Mouse (Mus musculus) ES-E14 (cell line): ENCODE data around the gene Fbxw8. TPM values are rescaled to one million over a fixed set of nuclear protein-coding genes. Genes with fewer than 3 reads are reported as not detected.

Source experiments
- DNase-seq: peaks from one replicate; pipeline ENCODE4 v3.0.0-alpha.2; 2013; ENCODE audit warnings: low read depth, low spot score
- H3K27ac ChIP-seq: 2 replicates; pipeline ENCODE4 v1.5.1; 2012; ENCODE audit warnings: low read depth, mild to moderate bottlenecking, low read length, moderate library complexity, mixed read lengths; ENCODE audit not compliant: poor library complexity, insufficient read depth, severe bottlenecking
- H3K36me3 ChIP-seq: 2 replicates; pipeline ENCODE4 v1.6.1; 2012; ENCODE audit warnings: mild to moderate bottlenecking, low read length, moderate library complexity, mixed read lengths; ENCODE audit not compliant: control insufficient read depth, poor library complexity, insufficient read depth, severe bottlenecking
- H3K4me1 ChIP-seq, 2 experiments: fragments of 150-350 bp in 1 of 2; sonication (generic) in 1 of 2; 2 replicates each; pipeline ENCODE4 v1.6.1; 2012; ENCODE audit warnings: low read length in 2 of 2, mild to moderate bottlenecking in 1 of 2, mixed read lengths in 1 of 2; ENCODE audit not compliant: control insufficient read depth in 2 of 2, insufficient read depth in 2 of 2, poor library complexity in 1 of 2
- H3K4me3 ChIP-seq, 2 experiments: fragments of 150-350 bp in 1 of 2; sonication (generic) in 1 of 2; 2 replicates each; pipeline ENCODE4 v1.5.1; 2012; ENCODE audit warnings: low read length in 2 of 2, low read depth in 1 of 2, mild to moderate bottlenecking in 1 of 2, mixed read lengths in 1 of 2; ENCODE audit not compliant: insufficient read depth in 1 of 2, poor library complexity in 1 of 2, severe bottlenecking in 1 of 2
- H3K9ac ChIP-seq: 2 replicates; pipeline ENCODE4 v1.6.1; 2012; ENCODE audit warnings: low read depth, mild to moderate bottlenecking, low read length, mixed read lengths; ENCODE audit not compliant: poor library complexity, insufficient read depth, severe bottlenecking
- H3K9me3 ChIP-seq: fragments of 150-350 bp; sonication (generic); 2 replicates; pipeline ENCODE4 v1.6.1; 2012; ENCODE audit warnings: low read depth, mild to moderate bottlenecking, low read length; ENCODE audit not compliant: control insufficient read depth, insufficient read depth
- CHD2 ChIP-seq: IDR thresholded peaks from 2 replicates; pipeline ENCODE4 v1.6.1; 2014; ENCODE audit warnings: mild to moderate bottlenecking, low read depth, low read length, inconsistent platforms
- HCFC1 ChIP-seq: IDR thresholded peaks from 2 replicates; pipeline ENCODE4 v1.6.1; 2012; ENCODE audit warnings: low read length, inconsistent platforms, borderline replicate concordance; ENCODE audit not compliant: insufficient read depth
- MAFK ChIP-seq: IDR thresholded peaks from 2 replicates; pipeline ENCODE4 v1.6.1; 2014; ENCODE audit warnings: mild to moderate bottlenecking, low read depth, low read length, inconsistent platforms; ENCODE audit not compliant: insufficient read depth
- ZC3H11A ChIP-seq: IDR thresholded peaks from 2 replicates; pipeline ENCODE4 v1.6.1; 2012; ENCODE audit warnings: low read depth, mild to moderate bottlenecking, inconsistent platforms, low read length, borderline replicate concordance
- ZNF384 ChIP-seq: IDR thresholded peaks from 2 replicates; pipeline ENCODE4 v1.6.1; 2012; ENCODE audit warnings: low read depth, low read length, inconsistent platforms
- in situ Hi-C, 2 experiments: fragments of 600-800 bp; cut with MboI; formaldehyde crosslinking; loops; one replicate each; pipeline ENCODE4 v1.15.1; 2025; ENCODE audit warnings: low sequenced_read_pairs in 2 of 2, inconsistent platforms in 1 of 2; ENCODE audit not compliant: unreplicated experiment in 2 of 2
- total RNA-seq: library from RNA; depleted of rRNA; stranded (reverse); fragments of 300-350 nt; gene quantifications from 2 replicates; pipeline ENCODE4 v1.2.3, GENCODE M21; 2012

The Fbxw8 gene
- total RNA-seq, 1 experiment: 46.2 TPM

GRCm38 (mm10) chr5:118144327-118144726 is 10.9 kb downstream of the Fbxw8 start:
- H3K4me3 ChIP-seq: no peak overlapping the region
- TF ChIP-seq MAFK (no peak), CHD2 (no peak), ZNF384 (no peak), HCFC1 (no peak), ZC3H11A (no peak)
- H3K36me3 ChIP-seq: peaks cover 12% of the 10 kb centered on the region; the same call in 1 of the 2 replicates
- H3K27ac ChIP-seq: no peak overlapping the region
- H3K4me1 ChIP-seq: peaks cover 0 to 2% of the 10 kb centered on the region in 2 experiments; a peak in 1 of 4 replicates
- H3K9ac ChIP-seq: no peak overlapping the region
- in situ Hi-C loops: no loop called here
- no peaks in the 10 kb centered on the region for H3K9me3 ChIP-seq
- DNase-seq: no peak

GRCm38 (mm10) chr5:118143211-118144026 is 11.8 kb downstream of the Fbxw8 start:
- Histone ChIP-seq H3K9me3 (no peaks in the 10 kb centered on the region), H3K4me3 (no peak overlapping the region)

GRCm38 (mm10) chr5:118142471-118142870 is 12.8 kb downstream of the Fbxw8 start:
- Histone ChIP-seq H3K36me3 (peaks cover 15% of the 10 kb centered on the region; the same call in 1 of the 2 replicates), H3K4me1 (peaks cover 0 to 2% of the 10 kb centered on the region in 2 experiments; a peak in 1 of 4 replicates), H3K4me3 (no peak overlapping the region), H3K27ac (no peak overlapping the region), H3K9ac (no peak overlapping the region), H3K9me3 (no peaks in the 10 kb centered on the region)
- in situ Hi-C loops: no loop called here
- no peak for DNase-seq
- TF ChIP-seq ZC3H11A (no peak), CHD2 (no peak), ZNF384 (no peak), HCFC1 (no peak), MAFK (no peak)

More at GRCm38 (mm10) chr5:118143211-118144026, 11.8 kb downstream of the Fbxw8 start:
- no peak for TF ChIP-seq ZNF384
- TF ChIP-seq MAFK: no peak
- TF ChIP-seq ZC3H11A: no peak
- no peak for TF ChIP-seq CHD2
- no peak for TF ChIP-seq HCFC1
- in situ Hi-C loops: no loop called here
- H3K4me1 ChIP-seq: peaks cover 0 to 2% of the 10 kb centered on the region in 2 experiments; a peak in 1 of 4 replicates
- no peak for DNase-seq
- H3K36me3 ChIP-seq: peaks cover 12% of the 10 kb centered on the region; the same call in 1 of the 2 replicates
- no peak overlapping the region for H3K9ac ChIP-seq
- H3K27ac ChIP-seq: no peak overlapping the region

- peaks cover 15% of the 10 kb centered on the region; the same call in 1 of the 2 replicates for H3K36me3 ChIP-seq
Measured at GRCm38 (mm10) chr5:118139630-118140029, 15.6 kb downstream of the Fbxw8 start.

More at GRCm38 (mm10) chr5:118139630-118140029, 15.6 kb downstream of the Fbxw8 start:
- Histone ChIP-seq H3K4me1 (no peaks in the 10 kb centered on the region), H3K4me3 (no peak overlapping the region), H3K9ac (no peak overlapping the region), H3K9me3 (no peaks in the 10 kb centered on the region), H3K27ac (no peak overlapping the region)
- no peak for DNase-seq
- in situ Hi-C loops: no loop called here
- TF ChIP-seq ZNF384 (no peak), ZC3H11A (no peak), HCFC1 (no peak), MAFK (no peak), CHD2 (no peak)
